Mouse (Mus musculus) frontal cortex, postnatal 14 days (tissue): ENCODE measurements around the gene Pdzd4.

Experiments used
- DNase-seq, 2 experiments: peaks; one replicate each; pipeline ENCODE4 v3.0.0; 2022; ENCODE audit warnings: low spot score in 2 of 2

The Pdzd4 gene

DNA sequence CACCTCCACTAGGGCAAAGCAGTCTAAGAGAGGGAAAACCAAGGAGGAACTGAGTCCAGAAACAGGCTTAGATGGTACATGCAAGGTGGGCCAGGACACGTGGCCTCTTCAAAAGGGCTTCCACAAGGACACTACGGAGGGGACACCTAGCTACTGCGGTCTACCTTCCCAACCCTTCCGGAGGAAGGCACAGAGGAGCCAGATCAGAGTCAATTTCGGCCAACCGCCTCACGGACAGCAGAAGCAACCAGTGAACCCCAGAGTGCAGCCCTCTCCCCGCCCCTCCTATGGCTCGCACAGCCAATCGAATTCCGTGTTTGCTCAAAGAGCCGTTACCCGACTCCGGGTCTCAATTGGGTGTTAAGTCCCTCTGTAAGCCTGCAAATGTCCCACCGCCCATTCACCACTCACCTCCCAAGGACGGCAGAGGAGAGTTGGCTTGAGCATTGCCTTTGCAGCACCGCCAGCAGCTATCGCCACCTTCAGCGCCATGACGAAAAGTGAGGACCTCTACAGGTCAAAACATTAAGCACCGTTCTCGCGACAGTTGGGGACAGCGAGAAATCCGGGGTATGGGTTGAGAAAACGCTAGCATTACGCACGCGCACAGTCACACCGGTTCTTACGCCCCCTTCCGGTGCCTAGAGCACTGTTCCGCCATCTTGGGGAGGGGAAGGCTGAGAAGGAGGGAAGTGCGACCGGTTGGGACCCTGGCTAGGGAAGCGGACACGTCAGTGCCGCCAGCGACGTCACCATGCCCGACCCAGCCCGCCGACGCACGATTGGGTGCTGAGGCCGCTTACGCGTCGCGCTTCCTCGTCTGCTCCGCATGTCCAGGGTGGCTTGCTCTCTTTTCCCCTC is 38.2 kb downstream of the Pdzd4 start, which contains the start of the genes Idh3g and Ssr4:
TSS of gene Idh3g (minus strand) at position 534 of the 861 bp plus-strand sequence.
TSS of gene Ssr4 (plus strand) at position 665 of the 861 bp plus-strand sequence.
- peak; percentile 86 to 94 for DNase-seq

DNA sequence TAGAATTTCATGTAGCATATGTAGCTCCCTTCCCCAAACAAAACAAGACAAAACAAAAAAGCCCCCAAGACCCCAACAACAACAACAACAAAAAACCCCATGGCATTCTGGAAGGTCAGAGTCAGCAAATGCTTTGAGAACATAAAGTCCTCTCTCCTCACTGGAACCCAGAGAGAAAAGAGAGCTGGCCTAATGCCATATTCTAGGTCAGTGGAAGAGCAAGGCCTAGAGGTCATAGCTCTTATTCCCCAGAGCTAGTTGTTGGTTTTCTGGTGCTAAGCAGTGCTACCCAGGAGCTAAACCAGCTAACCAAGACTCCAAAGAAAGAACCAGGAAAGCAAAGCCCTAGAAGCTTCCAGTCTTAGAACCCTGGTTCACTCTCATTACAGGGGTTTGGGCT is 39.1 kb downstream of the Pdzd4 start:
- DNase-seq = no peak

DNA sequence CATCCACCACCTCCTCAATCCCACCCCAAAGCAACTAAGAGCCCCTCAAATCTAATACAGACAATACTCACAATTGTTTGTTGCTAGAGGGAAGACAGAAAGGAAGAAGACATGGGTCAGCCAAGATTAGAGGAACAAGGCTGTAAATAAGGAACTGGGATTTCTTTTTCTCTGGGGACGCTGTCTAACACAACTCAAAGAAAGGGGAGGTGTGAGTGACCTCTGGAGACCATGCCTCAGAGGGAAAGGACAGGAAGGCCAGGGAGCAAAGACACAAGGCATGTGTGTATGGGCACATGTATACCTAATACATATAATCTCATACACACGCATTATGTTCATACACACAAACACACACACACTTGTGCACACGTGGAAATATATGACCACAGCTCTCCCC is 42.5 kb downstream of the Pdzd4 start:
- no peak for DNase-seq

DNA sequence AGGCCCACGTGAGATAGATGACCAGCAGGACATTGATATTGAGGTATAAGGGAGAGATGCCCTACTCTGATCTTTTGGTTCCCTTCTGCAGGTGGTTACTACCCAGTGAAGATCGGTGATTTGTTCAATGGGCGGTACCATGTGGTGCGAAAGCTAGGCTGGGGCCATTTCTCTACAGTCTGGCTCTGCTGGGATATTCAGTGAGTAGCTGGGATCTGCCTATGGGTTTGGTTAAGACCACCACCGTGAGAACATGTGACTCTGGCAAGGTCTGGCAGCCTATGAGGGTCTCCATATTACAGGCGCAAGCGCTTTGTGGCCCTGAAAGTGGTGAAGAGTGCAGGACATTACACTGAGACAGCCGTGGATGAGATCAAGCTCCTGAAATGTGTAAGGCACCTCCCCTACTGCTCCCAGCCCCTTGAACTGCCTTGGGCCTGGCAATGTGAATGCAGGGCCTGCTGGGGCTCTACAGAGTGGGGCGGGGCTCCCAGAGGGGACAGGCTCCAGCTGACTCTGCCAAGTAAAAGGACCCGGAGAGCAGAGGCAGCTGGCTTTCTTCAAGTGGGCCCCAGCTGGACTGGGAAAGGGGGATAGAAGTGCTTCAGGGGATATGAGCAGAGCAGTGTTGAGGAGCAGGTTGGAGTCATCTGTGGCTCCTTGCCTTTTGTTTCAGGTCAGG is 49.8 kb downstream of the Pdzd4 start:
- no peak for DNase-seq

GRCm38 (mm10) chrX:73774168-73774760 is 50.5 kb downstream of the Pdzd4 start, which contains the start of gene Srpk3:
Gene Srpk3, plus strand, starts transcription at chrX:73774405.
- no peak for DNase-seq

- DNase-seq = no peak
Observed at GRCm38 (mm10) chrX:73767267-73767666, 57.5 kb downstream of the Pdzd4 start.

DNA sequence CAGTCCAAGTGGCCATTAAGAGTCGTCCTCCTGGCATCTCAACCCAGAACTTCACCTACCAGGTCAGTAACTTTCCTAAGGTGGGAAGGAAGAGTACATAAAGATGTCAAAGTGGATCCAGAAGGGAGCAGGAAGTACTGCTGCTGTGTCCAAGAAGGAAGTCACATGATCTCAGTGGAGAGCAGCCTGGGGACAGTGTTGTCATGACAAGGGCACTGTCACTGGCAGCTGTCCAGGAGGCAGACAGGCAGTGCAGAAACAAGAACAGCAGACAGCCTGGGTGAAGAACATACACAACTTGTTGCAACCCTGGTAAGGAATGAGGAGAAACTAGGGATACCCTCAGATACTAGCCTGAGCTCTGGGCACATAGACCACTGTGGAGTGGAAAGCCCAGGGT is 59.5 kb downstream of the Pdzd4 start:
- DNase-seq = no peak

- DNase-seq = no peak
Observed at GRCm38 (mm10) chrX:73758611-73759290, 66.0 kb downstream of the Pdzd4 start.

GRCm38 (mm10) chrX:73756334-73757140 is 68.2 kb downstream of the Pdzd4 start, which contains the start of gene Plxnb3:
Gene Plxnb3, plus strand, starts transcription at chrX:73757090.
- DNase-seq = no peak

GRCm38 (mm10) chrX:73748977-73749376 is 75.8 kb downstream of the Pdzd4 start:
- DNase-seq = no peak

DNA sequence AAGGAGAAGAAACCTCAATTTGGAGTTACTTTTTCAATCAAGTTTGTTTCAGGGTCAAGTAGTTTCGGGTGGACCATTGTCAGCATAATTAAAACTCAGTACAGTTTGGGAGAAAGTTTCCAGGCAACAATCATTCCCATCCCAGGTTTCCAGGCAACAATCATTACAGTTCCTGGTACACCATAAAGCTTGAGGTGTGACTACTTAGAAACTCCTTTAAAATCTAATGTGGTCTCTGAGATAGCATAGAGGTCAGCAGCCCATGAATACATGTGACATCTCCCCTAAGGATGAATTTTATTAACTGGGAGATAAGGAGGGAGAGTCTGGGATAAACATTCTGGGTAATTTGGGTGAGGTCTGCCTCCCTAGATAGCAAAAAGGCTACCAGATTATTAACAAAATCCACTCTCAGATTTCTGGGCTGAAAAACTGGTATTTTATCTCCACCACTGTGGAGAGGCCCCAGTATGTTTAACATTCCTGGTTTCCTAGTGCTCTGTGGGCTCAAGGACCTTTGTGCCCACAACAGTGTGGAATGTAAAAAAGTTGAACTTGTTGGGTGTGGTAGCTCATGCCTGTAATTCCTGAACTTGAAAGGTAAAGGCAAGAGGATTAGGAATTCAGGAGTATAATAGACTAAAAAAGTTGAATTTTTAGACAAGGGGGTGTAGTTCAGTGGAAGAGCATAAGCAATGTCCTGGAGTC is 79.8 kb downstream of the Pdzd4 start:
- no peak for DNase-seq
